In the genomic region with DNA sequence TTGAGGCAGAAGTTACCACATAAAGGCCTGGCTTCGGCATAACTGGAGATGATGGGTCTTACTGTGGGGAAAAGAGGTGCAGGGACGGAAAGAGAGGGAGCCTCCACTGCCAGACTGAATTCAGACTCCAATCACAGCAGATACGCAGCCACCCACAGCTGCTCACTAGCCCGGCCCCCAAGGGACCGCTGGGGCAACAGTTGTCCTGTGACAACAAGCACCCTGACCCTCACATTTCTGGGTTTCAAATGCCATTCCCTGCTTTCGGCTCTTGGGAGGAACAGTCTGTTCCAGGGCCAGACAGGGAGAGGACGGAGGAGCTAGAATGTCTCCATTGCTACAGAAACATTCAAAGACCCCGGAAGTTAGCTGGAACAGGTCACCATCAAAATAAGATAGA, we compare ENCODE assay signal across 11 mouse cellular contexts.
DNase-seq lines count a peak whose midpoint lies in the region; ATAC-seq lines count a peak whose summit lies in the region.
"Had no signal": no experiment of that assay in that cellular context is flagged by ENCODE, and none has a peak within 500 bp of the region (broad histone marks: within the 10 kb centered on the region; RNA-seq: fewer than 3 reads in every experiment).

No protein-coding gene starts in this region.

- no peaks in the 10 kb centered on the region for H3K27me3 ChIP-seq in lung, embryonic 15.5 days
- no peaks in the 10 kb centered on the region for H3K27me3 ChIP-seq in midbrain, embryonic 11.5 days (ENCODE audit: control insufficient read depth, insufficient read depth, low read length)
- H3K27me3 ChIP-seq: forebrain, embryonic 12.5 days; liver, embryonic 15.5 days; Patski had no signal

- peak; percentile 60 for DNase-seq in gastrocnemius, postnatal 25 days
- DNase-seq in gastrocnemius, postnatal 4 days (ENCODE audit: low spot score in 2 of 2) = no peak
- DNase-seq in kidney, adult 9 months = peak; percentile 62
- no peak for DNase-seq in cerebellum, adult 18-20 months
- no peak for DNase-seq in midbrain, embryonic 11.5 days (ENCODE audit: low spot score, missing footprints)
- no peak for DNase-seq in layer of hippocampus, postnatal 36 days

- H3K4me2 ChIP-seq in lung, embryonic 15.5 days = no peak overlapping the region
- H3K4me2 ChIP-seq in midbrain, embryonic 11.5 days = no peak overlapping the region
- H3K4me2 ChIP-seq: forebrain, embryonic 12.5 days; liver, embryonic 15.5 days had no signal

- ATAC-seq in lung, embryonic 15.5 days (ENCODE audit: borderline replicate concordance, extremely low read depth, low FRiP score, low TSS enrichment) = no peak
- no peak for ATAC-seq in midbrain, embryonic 11.5 days (ENCODE audit: low FRiP score)
- ATAC-seq: Patski had no signal

- H3K4me3 ChIP-seq in brown adipose tissue, adult 24 weeks (ENCODE audit: insufficient read depth, low read depth, low read length) = no peak overlapping the region
- no peak overlapping the region for H3K4me3 ChIP-seq in lung, embryonic 15.5 days
- no peak overlapping the region for H3K4me3 ChIP-seq in midbrain, embryonic 11.5 days (ENCODE audit: low read depth, low read length)
- H3K4me3 ChIP-seq: forebrain, embryonic 12.5 days; liver, embryonic 15.5 days had no signal

- H3K9ac ChIP-seq in lung, embryonic 15.5 days = no peak overlapping the region
- no peak overlapping the region for H3K9ac ChIP-seq in midbrain, embryonic 11.5 days (ENCODE audit: low read length)
- H3K9ac ChIP-seq: forebrain, embryonic 12.5 days; liver, embryonic 15.5 days had no signal

- 35% methylated on average over 8 of the region's 8 CpGs for WGBS in lung, embryonic 15.5 days
- 63% methylated on average over 8 of the region's 8 CpGs for WGBS in midbrain, embryonic 11.5 days

- H3K4me1 ChIP-seq in brown adipose tissue, adult 24 weeks (ENCODE audit: control insufficient read depth, insufficient read depth, insufficient read length, low read length) = no peaks in the 10 kb centered on the region
- peaks cover 41% of the 10 kb centered on the region for H3K4me1 ChIP-seq in lung, embryonic 15.5 days
- no peaks in the 10 kb centered on the region for H3K4me1 ChIP-seq in midbrain, embryonic 11.5 days (ENCODE audit: control insufficient read depth, insufficient read depth, low read length)

- H3K36me3 ChIP-seq in lung, embryonic 15.5 days = no peaks in the 10 kb centered on the region
- H3K36me3 ChIP-seq in midbrain, embryonic 11.5 days (ENCODE audit: control insufficient read depth, insufficient read depth, low read length) = no peaks in the 10 kb centered on the region
- H3K36me3 ChIP-seq: forebrain, embryonic 12.5 days; liver, embryonic 15.5 days had no signal

- no peaks in the 10 kb centered on the region for H3K9me3 ChIP-seq in lung, embryonic 15.5 days
- peaks cover 2% of the 10 kb centered on the region; the same call in 1 of the 2 replicates for H3K9me3 ChIP-seq in midbrain, embryonic 11.5 days (ENCODE audit: control insufficient read depth, low read length)
- H3K9me3 ChIP-seq: forebrain, embryonic 12.5 days; liver, embryonic 15.5 days had no signal

- H3K27ac ChIP-seq in brown adipose tissue, adult 24 weeks (replicated peaks; ENCODE audit: low read depth, low read length) = peak overlapping the region; percentile 44
- H3K27ac ChIP-seq in lung, embryonic 15.5 days = peak overlapping the region; percentile 56; the same call in 1 of the 2 replicates
- no peak overlapping the region for H3K27ac ChIP-seq in midbrain, embryonic 11.5 days (ENCODE audit: low read depth, low read length)
- H3K27ac ChIP-seq: forebrain, embryonic 12.5 days; liver, embryonic 15.5 days had no signal

Comparison
In these comparisons a context has a peak if more than half of its experiments do, and no peak if none do; other contexts are left out.
1. DNase-seq: peak in gastrocnemius, postnatal 25 days (single experiment) and kidney, adult 9 months (single experiment); none in gastrocnemius, postnatal 4 days (0 of 2), cerebellum, adult 18-20 months (0 of 2), midbrain, embryonic 11.5 days (single experiment) and layer of hippocampus, postnatal 36 days (0 of 2).